Mouse (Mus musculus): ENCODE measurements at regions not wholly inside any gene's neighbourhood (a gene's known extent, or its start where the extent isn't known, plus 50 kb on each side); places are given as distances from the start of the nearest gene placed in this dataset.

GRCm38 (mm10) chr10:38458975-38459374 is 362.6 kb downstream of the Rfpl4b start:
- ATAC-seq (replicated peaks; ENCODE audit: low FRiP score, low read depth) = no peak
- Histone ChIP-seq H3K27me3 (ENCODE audit: insufficient read depth, low read length) (no peaks in the 10 kb centered on the region), H3K4me2 (ENCODE audit: low read length) (no peak overlapping the region), H3K27ac (no peak overlapping the region), H3K4me3 (replicated peaks; ENCODE audit: low read depth, low read length) (no peak overlapping the region), H3K4me1 (replicated peaks; ENCODE audit: insufficient read depth, low read length) (no peaks in the 10 kb centered on the region), H3K9ac (ENCODE audit: low read depth, low read length) (no peak overlapping the region), H3K9me3 (replicated peaks; ENCODE audit: low read length) (no peaks in the 10 kb centered on the region), H3K36me3 (ENCODE audit: insufficient read depth, low read length) (no peaks in the 10 kb centered on the region)
- 65% methylated on average over 3 of the region's 3 CpGs for WGBS
- DNase-seq (ENCODE audit: low spot score) = no peak
- no peak for TF ChIP-seq CTCF (IDR thresholded peaks at IDR 0.05; ENCODE audit: low read depth)

DNA sequence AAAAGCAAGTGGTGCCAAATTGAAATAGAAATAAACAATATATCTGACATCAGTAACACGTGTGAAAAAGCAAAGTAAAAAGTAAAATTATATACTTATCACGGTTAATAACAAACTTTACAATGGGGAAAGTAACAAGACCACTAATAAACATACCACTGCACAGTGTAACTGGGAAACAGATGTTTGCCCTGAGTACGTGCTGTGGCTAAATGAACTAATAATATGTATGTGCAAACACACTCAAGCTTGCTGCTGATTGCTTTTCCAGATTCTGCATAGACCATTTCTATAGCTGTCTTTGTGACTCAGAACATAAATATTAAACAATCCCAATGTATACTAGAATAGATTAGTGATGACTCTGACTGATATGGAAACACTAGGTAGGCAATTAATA is 363.2 kb downstream of the Rfpl4b start:
- no peaks in the 10 kb centered on the region for H3K4me1 ChIP-seq (replicated peaks; ENCODE audit: insufficient read depth, low read length)
- WGBS = 75% methylated on average over 3 of the region's 3 CpGs
- no peaks in the 10 kb centered on the region for H3K36me3 ChIP-seq (ENCODE audit: insufficient read depth, low read length)
- DNase-seq (ENCODE audit: low spot score) = no peak
- H3K27ac ChIP-seq = no peak overlapping the region
- TF ChIP-seq CTCF (IDR thresholded peaks at IDR 0.05; ENCODE audit: low read depth) = no peak
- no peak overlapping the region for H3K4me3 ChIP-seq (replicated peaks; ENCODE audit: low read depth, low read length)
- no peaks in the 10 kb centered on the region for H3K27me3 ChIP-seq (ENCODE audit: insufficient read depth, low read length)
- H3K9me3 ChIP-seq (replicated peaks; ENCODE audit: low read length) = no peaks in the 10 kb centered on the region
- no peak overlapping the region for H3K9ac ChIP-seq (ENCODE audit: low read depth, low read length)
- ATAC-seq (replicated peaks; ENCODE audit: low FRiP score, low read depth) = no peak
- H3K4me2 ChIP-seq (ENCODE audit: low read length) = no peak overlapping the region

- ATAC-seq (replicated peaks; ENCODE audit: low FRiP score, low read depth) (no peak), DNase-seq (ENCODE audit: low spot score) (no peak)
- H3K27ac ChIP-seq = no peak overlapping the region
- no peak overlapping the region for H3K9ac ChIP-seq (ENCODE audit: low read depth, low read length)
- H3K4me2 ChIP-seq (ENCODE audit: low read length) = no peak overlapping the region
- H3K4me1 ChIP-seq (replicated peaks; ENCODE audit: insufficient read depth, low read length) = no peaks in the 10 kb centered on the region
- no peaks in the 10 kb centered on the region for H3K36me3 ChIP-seq (ENCODE audit: insufficient read depth, low read length)
- no peaks in the 10 kb centered on the region for H3K27me3 ChIP-seq (ENCODE audit: insufficient read depth, low read length)
- no peak for TF ChIP-seq CTCF (IDR thresholded peaks at IDR 0.05; ENCODE audit: low read depth)
- no peak overlapping the region for H3K4me3 ChIP-seq (replicated peaks; ENCODE audit: low read depth, low read length)
- no peaks in the 10 kb centered on the region for H3K9me3 ChIP-seq (replicated peaks; ENCODE audit: low read length)
Observed at GRCm38 (mm10) chr10:38456786-38457185, 364.8 kb downstream of the Rfpl4b start.

- H3K4me1 ChIP-seq (replicated peaks; ENCODE audit: insufficient read depth, low read length) = no peaks in the 10 kb centered on the region
- ATAC-seq (replicated peaks; ENCODE audit: low FRiP score, low read depth) = no peak
- no peak for TF ChIP-seq CTCF (IDR thresholded peaks at IDR 0.05; ENCODE audit: low read depth)
Observed at GRCm38 (mm10) chr10:38449263-38449662, 372.3 kb downstream of the Rfpl4b start.

DNA sequence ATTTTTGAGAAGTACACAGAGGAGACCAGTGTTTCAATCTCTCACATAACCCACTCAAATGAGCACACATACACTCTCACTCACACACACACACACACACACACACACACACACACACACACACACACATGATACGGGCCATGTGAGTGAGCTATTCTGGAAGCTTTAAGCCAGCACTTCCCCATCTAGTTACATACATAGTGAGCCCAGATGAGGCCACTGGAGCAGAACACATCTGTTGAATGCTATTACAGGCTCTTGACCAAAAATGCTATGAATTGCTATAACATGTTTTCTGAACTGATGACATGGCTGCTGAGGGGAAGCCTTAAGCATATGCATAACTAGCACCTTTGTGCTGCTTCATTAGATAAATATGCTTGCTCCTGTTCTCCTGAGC is 373.9 kb downstream of the Rfpl4b start:
- no peaks in the 10 kb centered on the region for H3K27me3 ChIP-seq (ENCODE audit: insufficient read depth, low read length)
- no peak overlapping the region for H3K4me2 ChIP-seq (ENCODE audit: low read length)
- no peaks in the 10 kb centered on the region for H3K4me1 ChIP-seq (replicated peaks; ENCODE audit: insufficient read depth, low read length)
- no peak for ATAC-seq (replicated peaks; ENCODE audit: low FRiP score, low read depth)
- no peaks in the 10 kb centered on the region for H3K9me3 ChIP-seq (replicated peaks; ENCODE audit: low read length)
- H3K4me3 ChIP-seq (replicated peaks; ENCODE audit: low read depth, low read length) = no peak overlapping the region
- no peaks in the 10 kb centered on the region for H3K36me3 ChIP-seq (ENCODE audit: insufficient read depth, low read length)
- no peak for DNase-seq (ENCODE audit: low spot score)
- TF ChIP-seq CTCF (IDR thresholded peaks at IDR 0.05; ENCODE audit: low read depth) = no peak
- no peak overlapping the region for H3K9ac ChIP-seq (ENCODE audit: low read depth, low read length)
- H3K27ac ChIP-seq = no peak overlapping the region
- WGBS = 91% methylated on average over 1 of the region's 1 CpGs

More at GRCm38 (mm10) chr10:38449263-38449662, 372.3 kb downstream of the Rfpl4b start:
- no peaks in the 10 kb centered on the region for H3K27me3 ChIP-seq (ENCODE audit: insufficient read depth, low read length)
- no peak overlapping the region for H3K4me3 ChIP-seq (replicated peaks; ENCODE audit: low read depth, low read length)
- no peak for DNase-seq (ENCODE audit: low spot score)
- H3K36me3 ChIP-seq (ENCODE audit: insufficient read depth, low read length) = no peaks in the 10 kb centered on the region
- no peak overlapping the region for H3K4me2 ChIP-seq (ENCODE audit: low read length)
- H3K9ac ChIP-seq (ENCODE audit: low read depth, low read length) = no peak overlapping the region
- H3K9me3 ChIP-seq (replicated peaks; ENCODE audit: low read length) = no peaks in the 10 kb centered on the region
- no peak overlapping the region for H3K27ac ChIP-seq
- WGBS = 79% methylated on average over 4 of the region's 4 CpGs

GRCm38 (mm10) chr10:38447256-38447655 is 374.3 kb downstream of the Rfpl4b start:
- Histone ChIP-seq H3K4me1 (replicated peaks; ENCODE audit: insufficient read depth, low read length) (no peaks in the 10 kb centered on the region), H3K4me3 (replicated peaks; ENCODE audit: low read depth, low read length) (no peak overlapping the region), H3K27me3 (ENCODE audit: insufficient read depth, low read length) (no peaks in the 10 kb centered on the region), H3K36me3 (ENCODE audit: insufficient read depth, low read length) (no peaks in the 10 kb centered on the region), H3K27ac (no peak overlapping the region), H3K9me3 (replicated peaks; ENCODE audit: low read length) (no peaks in the 10 kb centered on the region), H3K4me2 (ENCODE audit: low read length) (no peak overlapping the region), H3K9ac (ENCODE audit: low read depth, low read length) (no peak overlapping the region)
- no peak for TF ChIP-seq CTCF (IDR thresholded peaks at IDR 0.05; ENCODE audit: low read depth)
- DNase-seq (ENCODE audit: low spot score) (no peak), ATAC-seq (replicated peaks; ENCODE audit: low FRiP score, low read depth) (no peak)

DNA sequence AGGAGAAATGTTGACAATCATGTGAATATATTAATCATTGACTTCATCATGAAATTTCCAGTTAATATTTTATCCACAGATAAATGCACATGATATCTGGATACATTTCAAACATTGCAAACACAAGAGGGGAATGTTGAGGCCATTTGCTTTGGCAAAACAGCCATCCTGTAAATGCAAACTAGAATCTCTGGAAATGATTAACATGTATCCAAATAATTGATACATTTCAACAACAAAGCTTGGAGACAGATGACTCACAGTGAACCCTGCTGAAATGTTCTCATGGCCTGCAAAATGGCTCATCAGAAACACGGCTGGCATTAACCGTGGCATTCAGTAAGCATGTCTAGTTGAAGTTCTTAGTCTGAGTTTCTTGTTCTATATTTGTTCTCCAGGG is 382.3 kb downstream of the Rfpl4b start:
- Histone ChIP-seq H3K9ac (ENCODE audit: low read depth, low read length) (no peak overlapping the region), H3K27me3 (ENCODE audit: insufficient read depth, low read length) (no peaks in the 10 kb centered on the region), H3K36me3 (ENCODE audit: insufficient read depth, low read length) (no peaks in the 10 kb centered on the region), H3K27ac (no peak overlapping the region), H3K4me3 (replicated peaks; ENCODE audit: low read depth, low read length) (no peak overlapping the region), H3K9me3 (replicated peaks; ENCODE audit: low read length) (no peaks in the 10 kb centered on the region), H3K4me1 (replicated peaks; ENCODE audit: insufficient read depth, low read length) (no peaks in the 10 kb centered on the region), H3K4me2 (ENCODE audit: low read length) (no peak overlapping the region)
- no peak for ATAC-seq (replicated peaks; ENCODE audit: low FRiP score, low read depth)
- WGBS = 88% methylated on average over 2 of the region's 2 CpGs
- DNase-seq (ENCODE audit: low spot score) = no peak
- no peak for TF ChIP-seq CTCF (IDR thresholded peaks at IDR 0.05; ENCODE audit: low read depth)

All from kidney, postnatal 0 days (tissue).